Mouse (Mus musculus) cerebellum, adult 2 months (tissue): ENCODE measurements around the gene Tnfrsf23. TPM values are rescaled to one million over a fixed set of nuclear protein-coding genes. Genes with fewer than 3 reads are reported as not detected.

Source experiments
- DNase-seq, 2 experiments: peaks; one replicate each; pipeline ENCODE4 v3.0.0; 2021
- H3K27ac ChIP-seq: fragments of 200-500 bp; 2 replicates; pipeline ENCODE4 v1.5.1; 2012; ENCODE audit warnings: low read length, control low read depth, inconsistent platforms; ENCODE audit not compliant: insufficient read depth
- H3K27me3 ChIP-seq: fragments of 200-500 bp; 2 replicates; pipeline ENCODE4 v1.6.1; 2012; ENCODE audit warnings: inconsistent platforms, mild to moderate bottlenecking, low read length, moderate library complexity; ENCODE audit not compliant: control insufficient read depth, insufficient read depth
- H3K4me1 ChIP-seq: fragments of 200-500 bp; 2 replicates; pipeline ENCODE4 v1.6.1; 2011; ENCODE audit warnings: low read length; ENCODE audit not compliant: control insufficient read depth, insufficient read depth
- H3K4me3 ChIP-seq: fragments of 200-500 bp; replicated peaks from 2 replicates; pipeline ENCODE3; 2011; ENCODE audit warnings: mild to moderate bottlenecking, low read depth, low read length, control low read depth; ENCODE audit not compliant: insufficient read depth
- CTCF ChIP-seq: fragments of 200-500 bp; IDR thresholded peaks from 2 replicates; pipeline ENCODE4 v1.5.1; 2011; ENCODE audit warnings: low read depth, mild to moderate bottlenecking, control low read depth, low read length, moderate library complexity, borderline replicate concordance; ENCODE audit not compliant: insufficient read depth
- POLR2A ChIP-seq: fragments of 200-500 bp; IDR thresholded peaks from 2 replicates; pipeline ENCODE4 v1.6.1; 2011; ENCODE audit warnings: low read length, control low read depth, borderline replicate concordance; ENCODE audit not compliant: insufficient read depth
- whole genome bisulfite sequencing: fragments of 180-500 bp; shearing (Covaris S2); methylation state at CpG from one replicate; pipeline ENCODE4 v1.1.7; 2018; 5-methylcytosine and 5-hydroxymethylcytosine counted together
- polyA plus RNA-seq: library from polyadenylated mRNA; depleted of rRNA; stranded (reverse); fragments of >200 nt; gene quantifications from 2 replicates; pipeline ENCODE4 v1.2.3, GENCODE M21; 2012; rRNA removed

Tnfrsf23 gene
- polyA plus RNA-seq, 1 experiment = 3.1 TPM

DNA sequence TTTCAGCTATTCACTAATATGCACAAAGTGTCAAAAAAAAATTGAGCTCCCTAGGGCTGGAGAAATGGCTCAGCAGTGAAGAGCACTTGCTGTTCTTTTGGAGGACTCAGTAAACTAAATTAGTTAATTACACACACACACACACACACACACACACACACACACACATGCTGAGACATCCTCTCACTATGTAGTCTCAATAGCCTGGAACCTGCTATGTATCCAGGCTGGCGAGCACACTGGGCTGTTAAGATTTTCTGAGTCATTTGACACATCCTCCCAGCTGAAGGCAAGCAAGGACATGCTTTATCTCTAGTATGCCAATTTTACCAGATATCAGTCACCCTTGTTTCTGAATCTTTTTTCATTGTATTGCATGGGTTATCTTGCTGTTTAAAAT, 64.7 kb downstream of the Tnfrsf23 start:
- no peak for DNase-seq

More for the DNA sequence above, 64.7 kb downstream of the Tnfrsf23 start:
- no peaks in the 10 kb centered on the region for H3K27me3 ChIP-seq
- H3K4me3 ChIP-seq = no peak overlapping the region
- H3K4me1 ChIP-seq = no peaks in the 10 kb centered on the region
- no peak for TF ChIP-seq POLR2A
- TF ChIP-seq CTCF = no peak
- WGBS = 38% methylated on average over 1 of the region's 1 CpGs
- H3K27ac ChIP-seq = no peak overlapping the region

Other genes starting within 250 kb of the Tnfrsf23 start
- gene Cdkn1c, start 224.8 kb downstream of the Tnfrsf23 start, polyA plus RNA-seq = 8.2 and 12.4 TPM in 2 replicates
- 0.87 and 0.90 TPM in 2 replicates for gene Slc22a18, start 212.1 kb downstream of the Tnfrsf23 start, polyA plus RNA-seq
- gene Phlda2, start 182.7 kb downstream of the Tnfrsf23 start, polyA plus RNA-seq = not detected in 2 replicates
- 164 and 185 TPM in 2 replicates for gene Nap1l4, start 136.8 kb downstream of the Tnfrsf23 start, polyA plus RNA-seq
- 46.2 and 50.1 TPM in 2 replicates for gene Cars, start 85.8 kb downstream of the Tnfrsf23 start, polyA plus RNA-seq
- 0.05 TPM in 2 replicates for gene Tnfrsf26, start 57.1 kb downstream of the Tnfrsf23 start, polyA plus RNA-seq
- gene Tnfrsf22, start 36.2 kb downstream of the Tnfrsf23 start, polyA plus RNA-seq = 3.6 and 3.8 TPM in 2 replicates
- gene Osbpl5, start 71.1 kb upstream of the Tnfrsf23 start, polyA plus RNA-seq = 32.4 and 35.6 TPM in 2 replicates
- not detected in 2 replicates for gene Mrgprg, start 81.1 kb upstream of the Tnfrsf23 start, polyA plus RNA-seq
- gene Mrgpre, start 98.6 kb upstream of the Tnfrsf23 start, polyA plus RNA-seq = 4.0 and 4.4 TPM in 2 replicates
- 10.8 and 12.5 TPM in 2 replicates for gene Nadsyn1, start 137.0 kb upstream of the Tnfrsf23 start, polyA plus RNA-seq
- 70.7 and 79.2 TPM in 2 replicates for gene Dhcr7, start 137.3 kb upstream of the Tnfrsf23 start, polyA plus RNA-seq
- not detected in 2 replicates for gene Gm498, start 181.0 kb upstream of the Tnfrsf23 start, polyA plus RNA-seq